Mouse (Mus musculus): ENCODE results near the gene Zbtb9. TPM values are rescaled to one million over a fixed set of nuclear protein-coding genes. Genes with fewer than 3 reads are reported as not detected.

Zbtb9 gene
- polyA plus RNA-seq, 1 experiment from 2014 or later, result 11.5 TPM

DNA sequence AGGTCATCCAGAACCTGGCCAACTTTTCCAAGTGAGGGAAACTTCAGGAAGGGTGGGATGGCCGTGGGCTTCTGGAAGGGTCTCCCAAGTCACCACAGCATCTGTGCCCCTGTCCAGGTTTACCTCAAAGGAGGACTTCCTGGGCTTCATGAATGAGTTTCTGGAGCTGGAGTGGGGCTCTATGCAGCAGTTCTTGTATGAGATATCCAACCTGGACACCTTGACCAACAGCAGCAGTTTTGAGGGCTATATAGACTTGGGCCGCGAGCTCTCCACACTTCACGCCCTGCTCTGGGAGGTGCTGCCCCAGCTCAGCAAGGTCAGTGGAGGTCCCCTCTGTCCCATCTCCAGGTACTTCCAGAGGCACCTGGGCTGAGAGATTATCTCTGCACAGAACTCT is 13.2 kb upstream of the Zbtb9 start:
- 97% methylated on average over 4 of the region's 4 CpGs for WGBS
- no peak for ATAC-seq (ENCODE audit: insufficient number of reproducible peaks, low FRiP score, low TSS enrichment, low read depth)
- peaks cover 16% of the 10 kb centered on the region for H3K36me3 ChIP-seq (ENCODE audit: control insufficient read depth, insufficient read depth, low read length)
- H3K4me1 ChIP-seq (ENCODE audit: control insufficient read depth, insufficient read depth, low read length), result no peaks in the 10 kb centered on the region
- no peak overlapping the region for H3K27ac ChIP-seq (replicated peaks; ENCODE audit: low read depth, low read length)
- H3K9ac ChIP-seq (ENCODE audit: low read length), result no peak overlapping the region
- DNase-seq (ENCODE audit: low spot score), result no peak
- no peak overlapping the region for H3K4me3 ChIP-seq (ENCODE audit: low read depth, low read length)
- H3K27me3 ChIP-seq (ENCODE audit: control insufficient read depth, insufficient read depth, low read length), result no peaks in the 10 kb centered on the region
- H3K9me3 ChIP-seq (ENCODE audit: control insufficient read depth, low read length), result no peaks in the 10 kb centered on the region
- no peak overlapping the region for H3K4me2 ChIP-seq (ENCODE audit: low read depth, severe bottlenecking)

DNA sequence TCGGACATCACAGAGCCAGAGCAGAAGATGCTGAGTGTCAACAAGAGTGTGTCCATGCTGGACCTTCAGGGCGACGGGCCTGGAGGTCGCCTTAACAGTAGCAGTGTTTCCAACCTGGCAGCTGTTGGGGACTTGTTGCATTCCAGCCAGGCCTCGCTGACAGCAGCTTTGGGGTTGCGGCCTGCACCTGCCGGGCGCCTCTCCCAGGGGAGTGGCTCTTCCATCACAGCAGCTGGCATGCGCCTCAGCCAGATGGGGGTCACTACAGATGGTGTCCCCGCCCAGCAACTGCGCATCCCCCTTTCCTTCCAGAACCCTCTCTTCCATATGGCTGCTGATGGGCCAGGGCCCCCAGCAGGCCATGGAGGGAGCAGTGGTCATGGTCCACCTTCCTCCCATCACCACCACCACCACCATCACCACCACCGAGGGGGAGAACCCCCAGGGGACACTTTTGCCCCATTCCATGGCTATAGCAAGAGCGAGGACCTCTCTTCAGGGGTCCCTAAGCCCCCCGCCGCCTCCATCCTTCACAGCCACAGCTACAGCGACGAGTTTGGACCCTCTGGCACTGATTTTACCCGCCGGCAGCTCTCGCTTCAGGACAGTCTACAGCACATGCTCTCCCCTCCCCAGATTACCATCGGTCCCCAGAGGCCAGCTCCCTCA is 11.3 kb upstream of the Zbtb9 start:
- no peak overlapping the region for H3K4me2 ChIP-seq (ENCODE audit: low read depth, severe bottlenecking)
- H3K36me3 ChIP-seq (ENCODE audit: control insufficient read depth, insufficient read depth, low read length), result peaks cover 16% of the 10 kb centered on the region
- H3K9me3 ChIP-seq (ENCODE audit: control insufficient read depth, low read length), result no peaks in the 10 kb centered on the region
- no peak overlapping the region for H3K27ac ChIP-seq (replicated peaks; ENCODE audit: low read depth, low read length)
- DNase-seq (ENCODE audit: low spot score) (no peak), ATAC-seq (ENCODE audit: insufficient number of reproducible peaks, low FRiP score, low TSS enrichment, low read depth) (no peak)
- 89% methylated on average over 20 of the region's 21 CpGs for WGBS
- H3K4me3 ChIP-seq (ENCODE audit: low read depth, low read length), result no peak overlapping the region
- no peaks in the 10 kb centered on the region for H3K27me3 ChIP-seq (ENCODE audit: control insufficient read depth, insufficient read depth, low read length)
- no peaks in the 10 kb centered on the region for H3K4me1 ChIP-seq (ENCODE audit: control insufficient read depth, insufficient read depth, low read length)
- H3K9ac ChIP-seq (ENCODE audit: low read length), result no peak overlapping the region

DNA sequence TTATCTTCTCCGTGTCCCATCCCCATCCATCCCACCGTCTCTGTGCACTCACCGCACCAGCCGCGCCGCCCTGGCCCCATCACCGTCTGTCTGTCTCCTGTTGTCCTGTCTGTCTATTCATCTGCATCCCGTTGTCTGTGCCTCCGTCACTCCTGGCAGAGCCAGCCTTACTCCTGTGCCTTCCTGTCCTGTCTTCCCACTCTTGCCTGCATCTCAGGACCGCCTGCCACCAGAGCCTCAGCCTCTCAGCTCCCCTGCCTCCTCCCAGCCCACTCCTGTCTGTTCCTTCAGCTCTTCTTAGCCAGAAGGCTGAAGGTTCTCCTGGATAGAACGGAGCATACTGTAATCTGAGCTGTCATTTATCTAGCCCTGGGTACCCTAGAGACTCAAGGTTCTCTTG is 6.0 kb upstream of the Zbtb9 start:
- Histone ChIP-seq H3K4me3 (ENCODE audit: low read depth, low read length) (no peak overlapping the region), H3K36me3 (ENCODE audit: control insufficient read depth, insufficient read depth, low read length) (peaks cover 8% of the 10 kb centered on the region), H3K9ac (ENCODE audit: low read length) (no peak overlapping the region), H3K27me3 (ENCODE audit: control insufficient read depth, insufficient read depth, low read length) (no peaks in the 10 kb centered on the region), H3K4me1 (ENCODE audit: control insufficient read depth, insufficient read depth, low read length) (peaks cover 9% of the 10 kb centered on the region), H3K27ac (replicated peaks; ENCODE audit: low read depth, low read length) (no peak overlapping the region), H3K4me2 (ENCODE audit: low read depth, severe bottlenecking) (no peak overlapping the region), H3K9me3 (ENCODE audit: control insufficient read depth, low read length) (no peaks in the 10 kb centered on the region)
- 90% methylated on average over 11 of the region's 11 CpGs for WGBS
- no peak for ATAC-seq (ENCODE audit: insufficient number of reproducible peaks, low FRiP score, low TSS enrichment, low read depth)
- no peak for DNase-seq (ENCODE audit: low spot score)

DNA sequence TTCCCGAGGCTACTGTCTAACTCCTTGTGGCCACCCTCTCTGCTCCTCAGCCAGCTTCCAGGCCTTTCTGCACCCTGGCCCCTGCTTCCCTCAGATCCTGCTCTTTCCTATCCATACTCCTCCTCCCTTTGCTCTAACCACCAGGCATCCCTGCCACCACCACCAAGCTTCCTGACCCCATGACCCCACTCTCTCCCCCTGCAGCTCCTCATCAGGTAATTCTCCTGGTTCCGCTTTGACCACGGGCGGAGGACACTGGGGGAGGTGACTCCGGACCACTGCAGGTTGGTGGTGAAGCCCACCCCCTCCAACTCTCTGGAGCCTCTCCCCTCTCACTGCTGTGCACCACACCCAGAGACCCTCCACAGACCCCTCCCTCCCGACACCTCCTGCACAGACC is 5.5 kb upstream of the Zbtb9 start:
- Histone ChIP-seq H3K4me3 (ENCODE audit: low read depth, low read length) (no peak overlapping the region), H3K9ac (ENCODE audit: low read length) (no peak overlapping the region), H3K4me2 (ENCODE audit: low read depth, severe bottlenecking) (no peak overlapping the region), H3K27me3 (ENCODE audit: control insufficient read depth, insufficient read depth, low read length) (no peaks in the 10 kb centered on the region), H3K4me1 (ENCODE audit: control insufficient read depth, insufficient read depth, low read length) (peaks cover 10% of the 10 kb centered on the region), H3K9me3 (ENCODE audit: control insufficient read depth, low read length) (no peaks in the 10 kb centered on the region), H3K27ac (replicated peaks; ENCODE audit: low read depth, low read length) (no peak overlapping the region), H3K36me3 (ENCODE audit: control insufficient read depth, insufficient read depth, low read length) (peaks cover 4% of the 10 kb centered on the region)
- DNase-seq (ENCODE audit: low spot score) (no peak), ATAC-seq (ENCODE audit: insufficient number of reproducible peaks, low FRiP score, low TSS enrichment, low read depth) (no peak)
- WGBS, result 86% methylated on average over 6 of the region's 6 CpGs

DNA sequence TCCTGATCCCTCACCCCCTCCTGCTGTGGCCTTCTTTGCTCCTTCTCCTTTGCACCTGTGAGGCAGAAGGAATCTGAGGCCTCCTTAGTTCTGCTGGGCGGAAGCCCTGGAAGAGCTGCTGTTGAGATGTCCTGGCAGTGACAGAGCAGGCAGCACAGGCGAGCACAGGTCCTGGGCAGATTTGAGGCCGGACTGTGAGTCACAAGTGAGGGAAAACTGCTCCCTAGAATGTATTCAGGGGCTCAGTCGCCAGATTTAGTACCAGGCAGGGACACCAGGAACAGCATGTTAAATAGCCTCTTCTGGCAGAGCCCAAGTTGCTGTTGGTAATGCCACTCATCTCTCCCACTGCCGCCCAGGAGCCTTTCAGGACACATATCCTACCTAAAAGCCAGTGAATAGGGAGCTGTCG is 4.8 kb upstream of the Zbtb9 start:
- no peak for ATAC-seq (ENCODE audit: insufficient number of reproducible peaks, low FRiP score, low TSS enrichment, low read depth)

DNA sequence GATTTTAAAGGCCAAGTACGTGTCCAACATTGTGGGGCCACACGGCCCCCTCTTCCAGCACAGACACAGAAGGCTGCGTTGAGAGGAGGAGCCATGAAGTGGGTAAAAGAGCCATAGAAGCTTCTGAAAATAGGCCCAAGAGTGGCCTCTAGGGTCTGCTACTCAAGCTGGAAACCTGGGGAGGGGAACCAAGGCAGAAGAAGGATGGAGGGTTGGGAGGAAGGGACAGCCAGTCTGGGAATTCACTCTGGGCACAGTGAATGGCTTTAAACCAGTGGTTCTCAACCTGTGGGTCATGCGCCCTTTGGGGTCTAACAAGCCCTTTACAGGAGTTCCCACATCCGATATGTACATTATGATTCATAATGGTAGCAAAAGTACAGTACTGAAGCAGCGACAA is 3.7 kb upstream of the Zbtb9 start:
- Histone ChIP-seq H3K27ac (replicated peaks; ENCODE audit: low read depth, low read length) (no peak overlapping the region), H3K36me3 (ENCODE audit: control insufficient read depth, insufficient read depth, low read length) (peaks cover 3% of the 10 kb centered on the region), H3K4me2 (ENCODE audit: low read depth, severe bottlenecking) (no peak overlapping the region), H3K4me3 (ENCODE audit: low read depth, low read length) (no peak overlapping the region), H3K9me3 (ENCODE audit: control insufficient read depth, low read length) (no peaks in the 10 kb centered on the region), H3K9ac (ENCODE audit: low read length) (no peak overlapping the region), H3K4me1 (ENCODE audit: control insufficient read depth, insufficient read depth, low read length) (peaks cover 17% of the 10 kb centered on the region), H3K27me3 (ENCODE audit: control insufficient read depth, insufficient read depth, low read length) (no peaks in the 10 kb centered on the region)
- WGBS, result 91% methylated on average over 6 of the region's 6 CpGs
- no peak for DNase-seq (ENCODE audit: low spot score)
- ATAC-seq (ENCODE audit: insufficient number of reproducible peaks, low FRiP score, low TSS enrichment, low read depth), result no peak

More for the DNA sequence above, 4.8 kb upstream of the Zbtb9 start:
- H3K4me3 ChIP-seq (ENCODE audit: low read depth, low read length), result no peak overlapping the region
- H3K27ac ChIP-seq (replicated peaks; ENCODE audit: low read depth, low read length), result no peak overlapping the region
- no peak overlapping the region for H3K4me2 ChIP-seq (ENCODE audit: low read depth, severe bottlenecking)
- no peak overlapping the region for H3K9ac ChIP-seq (ENCODE audit: low read length)
- 85% methylated on average over 6 of the region's 6 CpGs for WGBS
- peaks cover 3% of the 10 kb centered on the region for H3K36me3 ChIP-seq (ENCODE audit: control insufficient read depth, insufficient read depth, low read length)
- no peak for DNase-seq (ENCODE audit: low spot score)
- H3K4me1 ChIP-seq (ENCODE audit: control insufficient read depth, insufficient read depth, low read length), result peaks cover 10% of the 10 kb centered on the region
- no peaks in the 10 kb centered on the region for H3K9me3 ChIP-seq (ENCODE audit: control insufficient read depth, low read length)
- no peaks in the 10 kb centered on the region for H3K27me3 ChIP-seq (ENCODE audit: control insufficient read depth, insufficient read depth, low read length)

DNA sequence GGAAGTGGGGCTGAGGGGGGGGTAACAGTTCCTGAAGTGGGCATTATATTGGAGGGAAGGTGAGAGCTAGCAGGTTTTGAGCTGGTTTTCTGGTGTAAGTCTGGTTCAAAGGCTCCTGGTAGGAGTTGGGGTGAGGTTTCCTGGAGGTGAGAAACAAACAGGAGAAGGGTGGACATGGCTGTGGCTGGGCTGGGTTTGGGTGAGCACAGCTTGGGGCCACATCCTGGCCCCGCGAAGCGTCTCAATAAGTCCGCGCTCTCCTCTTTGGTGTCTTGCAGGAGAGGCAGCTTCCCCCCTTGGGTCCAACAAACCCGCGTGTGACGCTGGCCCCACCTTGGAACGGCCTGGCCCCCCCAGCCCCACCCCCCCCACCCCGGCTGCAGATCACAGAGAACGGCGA is 2.7 kb upstream of the Zbtb9 start:
- Histone ChIP-seq H3K36me3 (ENCODE audit: control insufficient read depth, insufficient read depth, low read length) (peaks cover 6% of the 10 kb centered on the region), H3K4me1 (ENCODE audit: control insufficient read depth, insufficient read depth, low read length) (peaks cover 18% of the 10 kb centered on the region), H3K27ac (replicated peaks; ENCODE audit: low read depth, low read length) (no peak overlapping the region), H3K9ac (ENCODE audit: low read length) (no peak overlapping the region), H3K4me3 (ENCODE audit: low read depth, low read length) (no peak overlapping the region), H3K27me3 (ENCODE audit: control insufficient read depth, insufficient read depth, low read length) (no peaks in the 10 kb centered on the region), H3K4me2 (ENCODE audit: low read depth, severe bottlenecking) (no peak overlapping the region), H3K9me3 (ENCODE audit: control insufficient read depth, low read length) (no peaks in the 10 kb centered on the region)
- WGBS, result 63% methylated on average over 10 of the region's 12 CpGs
- ATAC-seq (ENCODE audit: insufficient number of reproducible peaks, low FRiP score, low TSS enrichment, low read depth), result no peak
- DNase-seq (ENCODE audit: low spot score), result no peak

DNA sequence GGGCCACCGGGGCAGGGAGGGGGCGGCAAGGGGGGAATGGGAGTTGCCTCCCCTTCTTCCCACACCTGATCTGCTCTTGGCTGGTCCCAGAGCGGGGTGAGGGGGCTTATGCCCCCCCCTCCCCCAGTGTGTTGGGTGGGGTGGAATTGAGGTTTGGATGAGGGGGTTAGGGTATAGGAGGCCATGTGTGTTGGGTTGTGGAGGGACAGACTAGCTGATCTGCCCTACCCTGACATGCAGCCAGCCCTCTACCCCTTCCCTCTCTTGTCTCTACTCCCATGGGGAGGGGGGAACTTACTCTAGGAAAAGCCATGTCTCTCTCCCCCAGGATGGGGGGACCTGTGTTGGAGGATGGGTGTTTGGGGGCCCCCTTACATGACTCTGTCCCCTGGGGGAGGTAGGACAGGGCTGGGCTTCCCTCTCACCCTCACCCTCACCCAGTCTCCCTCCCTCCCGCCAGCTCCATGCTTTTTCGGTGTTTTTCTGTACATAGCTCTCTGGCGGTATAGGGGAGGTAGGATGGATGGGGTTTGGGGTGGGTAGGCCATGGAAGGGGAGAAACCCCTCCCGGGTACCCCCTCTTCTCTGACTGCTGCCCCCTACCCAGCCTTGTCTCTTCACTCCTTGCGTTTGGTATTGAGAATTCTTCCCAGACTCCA is 1.6 kb upstream of the Zbtb9 start:
- no peaks in the 10 kb centered on the region for H3K9me3 ChIP-seq (ENCODE audit: control insufficient read depth, low read length)
- peaks cover 18% of the 10 kb centered on the region for H3K4me1 ChIP-seq (ENCODE audit: control insufficient read depth, insufficient read depth, low read length)
- WGBS, result 64% methylated on average over 8 of the region's 8 CpGs
- H3K4me2 ChIP-seq (ENCODE audit: low read depth, severe bottlenecking), result peak overlapping the region; percentile 89; the same call in 1 of the 2 replicates
- peaks cover 13% of the 10 kb centered on the region for H3K36me3 ChIP-seq (ENCODE audit: control insufficient read depth, insufficient read depth, low read length)
- DNase-seq (ENCODE audit: low spot score), result no peak
- H3K4me3 ChIP-seq (ENCODE audit: low read depth, low read length), result peak overlapping the region; percentile 64; the same call in 1 of the 2 replicates
- ATAC-seq (ENCODE audit: insufficient number of reproducible peaks, low FRiP score, low TSS enrichment, low read depth), result no peak
- H3K27me3 ChIP-seq (ENCODE audit: control insufficient read depth, insufficient read depth, low read length), result no peaks in the 10 kb centered on the region
- H3K27ac ChIP-seq (replicated peaks; ENCODE audit: low read depth, low read length), result no peak overlapping the region
- peak overlapping the region; percentile 34 for H3K9ac ChIP-seq (ENCODE audit: low read length)
